Mouse (Mus musculus): ENCODE data around the gene Rasgef1b. TPM values are rescaled to one million over a fixed set of nuclear protein-coding genes. Genes with fewer than 3 reads are reported as not detected.

The Rasgef1b gene
- polyA plus RNA-seq, 1 experiment from 2014 or later, result 83.7 TPM

- no peak for ATAC-seq (ENCODE audit: low read depth)
- Histone ChIP-seq H3K9me3 (ENCODE audit: control insufficient read depth, low read length) (no peaks in the 10 kb centered on the region), H3K9ac (replicated peaks; ENCODE audit: low read depth, low read length) (no peak overlapping the region), H3K36me3 (ENCODE audit: control insufficient read depth, insufficient read depth, low read length) (no peaks in the 10 kb centered on the region), H3K27me3 (ENCODE audit: control insufficient read depth, insufficient read depth, low read length) (no peaks in the 10 kb centered on the region), H3K4me2 (ENCODE audit: low read depth, low read length) (no peak overlapping the region), H3K4me3 (ENCODE audit: low read depth, low read length) (no peak overlapping the region), H3K27ac (ENCODE audit: low read depth, low read length) (no peak overlapping the region), H3K4me1 (ENCODE audit: control insufficient read depth, insufficient read depth, low read length) (peaks cover 3% of the 10 kb centered on the region; the same call in 1 of the 2 replicates)
- WGBS, result 77% methylated on average over 4 of the region's 4 CpGs
These were observed 408.1 kb downstream of the Rasgef1b start for GRCm38 (mm10) chr5:99320783-99321182.

DNA sequence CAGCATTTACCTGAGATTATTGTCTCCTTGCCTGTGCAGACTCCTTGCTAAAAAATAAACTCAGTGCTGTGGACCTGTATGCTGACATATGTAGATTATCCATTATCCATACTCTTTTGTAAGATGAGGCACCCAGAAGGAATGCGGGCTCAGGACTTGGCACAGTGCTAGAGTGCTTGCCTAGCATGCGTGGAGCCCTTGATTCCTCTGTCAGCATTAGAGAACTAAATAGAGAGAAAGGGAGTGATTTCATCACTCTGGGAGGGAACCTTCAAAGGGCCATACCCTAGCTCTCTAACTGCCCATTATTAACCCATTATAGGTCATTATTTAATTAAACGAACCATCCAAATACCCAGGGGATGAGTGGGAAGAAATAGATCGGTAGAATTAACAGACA is 430.9 kb downstream of the Rasgef1b start:
- no peaks in the 10 kb centered on the region for H3K36me3 ChIP-seq (ENCODE audit: control insufficient read depth, insufficient read depth, low read length)
- H3K9me3 ChIP-seq (ENCODE audit: control insufficient read depth, low read length), result no peaks in the 10 kb centered on the region
- WGBS, result 53% methylated on average over 4 of the region's 4 CpGs

DNA sequence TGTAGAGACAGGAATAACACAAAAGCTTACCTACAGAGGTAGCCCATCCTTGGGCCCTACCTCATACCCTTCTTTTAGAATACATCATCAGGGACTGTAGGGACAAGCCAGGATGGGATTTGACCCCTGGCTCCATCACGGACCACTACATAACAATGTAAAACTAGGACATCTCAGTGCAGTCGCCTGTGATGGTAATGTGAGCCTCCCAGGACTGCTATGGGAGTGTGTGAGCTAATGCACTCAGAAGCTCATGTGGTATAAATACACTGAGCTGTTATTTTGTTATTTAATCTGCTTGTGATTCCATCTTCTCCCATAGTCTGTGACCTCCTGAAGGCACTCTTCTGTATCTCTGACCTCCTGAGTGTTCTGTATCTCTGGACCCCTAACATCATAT is 432.5 kb downstream of the Rasgef1b start:
- H3K9ac ChIP-seq (replicated peaks; ENCODE audit: low read depth, low read length), result no peak overlapping the region
- no peak overlapping the region for H3K4me3 ChIP-seq (ENCODE audit: low read depth, low read length)
- 77% methylated on average over 2 of the region's 2 CpGs for WGBS
- H3K27me3 ChIP-seq (ENCODE audit: control insufficient read depth, insufficient read depth, low read length), result no peaks in the 10 kb centered on the region
- no peaks in the 10 kb centered on the region for H3K9me3 ChIP-seq (ENCODE audit: control insufficient read depth, low read length)
- no peak for ATAC-seq (ENCODE audit: low read depth)
- H3K4me1 ChIP-seq (ENCODE audit: control insufficient read depth, insufficient read depth, low read length), result no peaks in the 10 kb centered on the region
- no peak overlapping the region for H3K27ac ChIP-seq (ENCODE audit: low read depth, low read length)
- H3K4me2 ChIP-seq (ENCODE audit: low read depth, low read length), result no peak overlapping the region
- no peaks in the 10 kb centered on the region for H3K36me3 ChIP-seq (ENCODE audit: control insufficient read depth, insufficient read depth, low read length)

More for the DNA sequence above, 430.9 kb downstream of the Rasgef1b start:
- Histone ChIP-seq H3K4me2 (ENCODE audit: low read depth, low read length) (no peak overlapping the region), H3K4me1 (ENCODE audit: control insufficient read depth, insufficient read depth, low read length) (no peaks in the 10 kb centered on the region), H3K9ac (replicated peaks; ENCODE audit: low read depth, low read length) (no peak overlapping the region), H3K4me3 (ENCODE audit: low read depth, low read length) (no peak overlapping the region), H3K27ac (ENCODE audit: low read depth, low read length) (no peak overlapping the region), H3K27me3 (ENCODE audit: control insufficient read depth, insufficient read depth, low read length) (no peaks in the 10 kb centered on the region)
- no peak for ATAC-seq (ENCODE audit: low read depth)

GRCm38 (mm10) chr5:99292287-99292851 is 436.5 kb downstream of the Rasgef1b start:
- no peaks in the 10 kb centered on the region for H3K36me3 ChIP-seq (ENCODE audit: control insufficient read depth, insufficient read depth, low read length)
- H3K9me3 ChIP-seq (ENCODE audit: control insufficient read depth, low read length), result no peaks in the 10 kb centered on the region
- no peaks in the 10 kb centered on the region for H3K4me1 ChIP-seq (ENCODE audit: control insufficient read depth, insufficient read depth, low read length)
- H3K27ac ChIP-seq (ENCODE audit: low read depth, low read length), result no peak overlapping the region
- no peaks in the 10 kb centered on the region for H3K27me3 ChIP-seq (ENCODE audit: control insufficient read depth, insufficient read depth, low read length)
- WGBS, result 76% methylated on average over 10 of the region's 10 CpGs
- no peak overlapping the region for H3K9ac ChIP-seq (replicated peaks; ENCODE audit: low read depth, low read length)
- H3K4me3 ChIP-seq (ENCODE audit: low read depth, low read length), result no peak overlapping the region
- ATAC-seq (ENCODE audit: low read depth), result no peak
- no peak overlapping the region for H3K4me2 ChIP-seq (ENCODE audit: low read depth, low read length)

DNA sequence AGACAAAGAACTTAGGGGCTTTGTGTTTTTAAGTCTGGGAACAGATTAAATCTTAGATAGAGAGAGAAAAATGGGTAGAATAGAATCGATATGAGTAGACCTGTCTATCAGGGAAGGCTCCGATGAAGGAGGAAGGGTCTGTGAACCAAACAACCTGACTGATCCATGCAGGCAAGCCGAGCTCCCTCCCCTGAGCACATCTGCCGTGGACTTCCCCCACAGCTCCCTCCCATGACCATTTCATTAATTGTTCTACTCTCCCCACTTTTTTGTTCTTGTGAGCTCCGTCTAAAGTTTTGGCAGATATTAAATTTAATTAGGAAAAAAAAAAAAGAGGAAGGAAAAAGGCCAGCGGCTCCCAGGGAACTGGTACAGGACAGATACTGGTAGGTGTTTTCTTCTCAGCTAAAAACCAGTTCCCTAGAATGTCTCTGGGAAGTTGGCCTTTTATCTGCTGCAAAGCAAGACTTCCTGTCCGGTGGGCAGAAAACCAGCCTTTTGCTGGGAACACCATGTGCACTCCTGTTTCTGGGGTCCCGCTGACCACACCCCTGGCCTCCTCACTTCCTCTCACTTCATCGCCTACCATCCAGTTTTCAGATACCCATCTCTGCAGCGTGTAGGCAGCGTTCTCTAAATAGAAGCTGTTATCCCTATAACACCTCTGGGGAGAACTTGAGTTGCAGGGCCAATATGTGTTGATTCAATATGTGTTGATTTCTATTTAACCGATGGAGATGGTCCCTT is 437.6 kb downstream of the Rasgef1b start:
- H3K4me1 ChIP-seq (ENCODE audit: control insufficient read depth, insufficient read depth, low read length), result no peaks in the 10 kb centered on the region
- WGBS, result 85% methylated on average over 12 of the region's 12 CpGs
- H3K36me3 ChIP-seq (ENCODE audit: control insufficient read depth, insufficient read depth, low read length), result no peaks in the 10 kb centered on the region
- ATAC-seq (ENCODE audit: low read depth), result no peak
- no peak overlapping the region for H3K4me2 ChIP-seq (ENCODE audit: low read depth, low read length)
- no peaks in the 10 kb centered on the region for H3K9me3 ChIP-seq (ENCODE audit: control insufficient read depth, low read length)
- no peaks in the 10 kb centered on the region for H3K27me3 ChIP-seq (ENCODE audit: control insufficient read depth, insufficient read depth, low read length)
- no peak overlapping the region for H3K9ac ChIP-seq (replicated peaks; ENCODE audit: low read depth, low read length)
- H3K27ac ChIP-seq (ENCODE audit: low read depth, low read length), result no peak overlapping the region
- no peak overlapping the region for H3K4me3 ChIP-seq (ENCODE audit: low read depth, low read length)

DNA sequence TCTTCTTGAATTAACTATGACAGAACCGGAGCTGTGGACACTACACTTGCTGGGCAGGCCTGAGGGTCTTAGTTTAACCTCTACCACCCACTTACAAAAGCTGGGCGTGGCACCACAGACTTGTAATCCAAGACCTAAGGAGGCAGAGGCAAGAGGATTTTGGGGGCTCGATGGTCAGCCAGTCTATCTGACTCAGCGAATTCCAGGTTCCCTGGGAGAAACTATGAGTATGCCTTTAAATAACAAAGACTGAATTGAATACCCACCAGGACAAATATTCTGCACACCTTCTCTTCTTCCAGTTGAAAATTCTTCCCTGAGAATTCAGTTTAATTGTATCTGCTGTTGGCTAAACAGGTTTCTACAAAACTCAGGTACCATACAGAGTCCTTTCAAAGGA is 440.6 kb downstream of the Rasgef1b start:
- H3K27ac ChIP-seq (ENCODE audit: low read depth, low read length), result no peak overlapping the region
- H3K4me1 ChIP-seq (ENCODE audit: control insufficient read depth, insufficient read depth, low read length), result no peaks in the 10 kb centered on the region
- H3K9ac ChIP-seq (replicated peaks; ENCODE audit: low read depth, low read length), result no peak overlapping the region
- WGBS, result 88% methylated on average over 4 of the region's 4 CpGs
- no peaks in the 10 kb centered on the region for H3K27me3 ChIP-seq (ENCODE audit: control insufficient read depth, insufficient read depth, low read length)
- no peak overlapping the region for H3K4me2 ChIP-seq (ENCODE audit: low read depth, low read length)
- ATAC-seq (ENCODE audit: low read depth), result no peak
- no peak overlapping the region for H3K4me3 ChIP-seq (ENCODE audit: low read depth, low read length)
- no peaks in the 10 kb centered on the region for H3K36me3 ChIP-seq (ENCODE audit: control insufficient read depth, insufficient read depth, low read length)
- no peaks in the 10 kb centered on the region for H3K9me3 ChIP-seq (ENCODE audit: control insufficient read depth, low read length)

DNA sequence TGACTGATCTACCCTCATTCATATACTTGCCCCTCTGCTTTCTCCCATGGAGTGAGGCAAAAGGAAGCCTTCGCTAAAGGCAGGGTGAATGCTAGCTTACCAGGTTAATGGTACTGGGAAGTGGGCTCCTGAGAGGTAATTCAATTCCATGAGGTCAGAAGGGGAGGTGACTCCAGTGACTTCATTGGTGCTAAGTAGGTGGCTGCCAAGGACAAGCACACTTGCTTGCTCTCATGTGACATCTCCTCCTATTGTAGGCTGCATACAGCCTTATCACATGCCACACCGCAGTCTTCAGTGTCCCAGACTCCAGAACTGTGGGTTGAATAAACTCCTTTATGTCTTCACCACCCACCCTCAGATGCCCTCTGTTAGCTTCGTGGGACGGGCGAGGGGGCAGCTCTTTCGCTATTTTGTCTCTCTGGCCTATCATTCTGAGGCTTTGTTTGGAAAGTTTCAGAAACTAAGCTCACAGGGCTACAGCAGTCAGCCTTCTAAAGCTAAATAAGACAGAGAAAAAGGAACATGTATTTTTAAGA is 441.1 kb downstream of the Rasgef1b start:
- Histone ChIP-seq H3K27ac (ENCODE audit: low read depth, low read length) (no peak overlapping the region), H3K27me3 (ENCODE audit: control insufficient read depth, insufficient read depth, low read length) (no peaks in the 10 kb centered on the region), H3K4me1 (ENCODE audit: control insufficient read depth, insufficient read depth, low read length) (no peaks in the 10 kb centered on the region), H3K9ac (replicated peaks; ENCODE audit: low read depth, low read length) (no peak overlapping the region), H3K4me3 (ENCODE audit: low read depth, low read length) (no peak overlapping the region), H3K4me2 (ENCODE audit: low read depth, low read length) (no peak overlapping the region), H3K36me3 (ENCODE audit: control insufficient read depth, insufficient read depth, low read length) (no peaks in the 10 kb centered on the region), H3K9me3 (ENCODE audit: control insufficient read depth, low read length) (no peaks in the 10 kb centered on the region)
- 92% methylated on average over 6 of the region's 6 CpGs for WGBS
- ATAC-seq (ENCODE audit: low read depth), result no peak

GRCm38 (mm10) chr5:99286575-99286974 is 442.3 kb downstream of the Rasgef1b start:
- H3K4me3 ChIP-seq (ENCODE audit: low read depth, low read length), result no peak overlapping the region
- H3K9me3 ChIP-seq (ENCODE audit: control insufficient read depth, low read length), result no peaks in the 10 kb centered on the region
- no peaks in the 10 kb centered on the region for H3K36me3 ChIP-seq (ENCODE audit: control insufficient read depth, insufficient read depth, low read length)
- ATAC-seq (ENCODE audit: low read depth), result no peak
- no peaks in the 10 kb centered on the region for H3K4me1 ChIP-seq (ENCODE audit: control insufficient read depth, insufficient read depth, low read length)
- WGBS, result 88% methylated on average over 6 of the region's 6 CpGs
- no peak overlapping the region for H3K4me2 ChIP-seq (ENCODE audit: low read depth, low read length)
- no peak overlapping the region for H3K9ac ChIP-seq (replicated peaks; ENCODE audit: low read depth, low read length)
- no peak overlapping the region for H3K27ac ChIP-seq (ENCODE audit: low read depth, low read length)
- no peaks in the 10 kb centered on the region for H3K27me3 ChIP-seq (ENCODE audit: control insufficient read depth, insufficient read depth, low read length)

GRCm38 (mm10) chr5:99286024-99286423 is 442.8 kb downstream of the Rasgef1b start:
- 87% methylated on average over 6 of the region's 6 CpGs for WGBS
- no peak for ATAC-seq (ENCODE audit: low read depth)
- Histone ChIP-seq H3K27ac (ENCODE audit: low read depth, low read length) (no peak overlapping the region), H3K4me2 (ENCODE audit: low read depth, low read length) (no peak overlapping the region), H3K9me3 (ENCODE audit: control insufficient read depth, low read length) (no peaks in the 10 kb centered on the region), H3K27me3 (ENCODE audit: control insufficient read depth, insufficient read depth, low read length) (no peaks in the 10 kb centered on the region), H3K36me3 (ENCODE audit: control insufficient read depth, insufficient read depth, low read length) (no peaks in the 10 kb centered on the region), H3K4me1 (ENCODE audit: control insufficient read depth, insufficient read depth, low read length) (no peaks in the 10 kb centered on the region), H3K4me3 (ENCODE audit: low read depth, low read length) (no peak overlapping the region), H3K9ac (replicated peaks; ENCODE audit: low read depth, low read length) (no peak overlapping the region)

Data from neural tube, embryonic 14.5 days (tissue).